Mouse (Mus musculus): ENCODE results near the gene Dgki.

Gene Dgki

GRCm38 (mm10) chr6:37299562-37300390 is at the start of gene Dgki:
TSS of gene Dgki (minus strand) at chr6:37300184.
- peak; percentile 75 for DNase-seq (ENCODE audit: low read depth, low spot score)

GRCm38 (mm10) chr6:37347606-37348005 is 47.6 kb upstream of the Dgki start:
- DNase-seq (ENCODE audit: low read depth, low spot score), result no peak

- no peak for DNase-seq (ENCODE audit: low read depth, low spot score)
Observed at GRCm38 (mm10) chr6:37338055-37338454, 38.1 kb upstream of the Dgki start.

GRCm38 (mm10) chr6:37336831-37337260 is 36.9 kb upstream of the Dgki start:
- no peak for DNase-seq (ENCODE audit: low read depth, low spot score)

- no peak for DNase-seq (ENCODE audit: low read depth, low spot score)
Observed at GRCm38 (mm10) chr6:37336381-37336780, 36.4 kb upstream of the Dgki start.

GRCm38 (mm10) chr6:37332846-37333245 is 32.9 kb upstream of the Dgki start:
- DNase-seq (ENCODE audit: low read depth, low spot score), result no peak

- no peak for DNase-seq (ENCODE audit: low read depth, low spot score)
Observed at GRCm38 (mm10) chr6:37329901-37330864, 30.2 kb upstream of the Dgki start.

GRCm38 (mm10) chr6:37329376-37329775 is 29.4 kb upstream of the Dgki start:
- DNase-seq (ENCODE audit: low read depth, low spot score), result no peak

- DNase-seq (ENCODE audit: low read depth, low spot score), result no peak
Observed at GRCm38 (mm10) chr6:37328671-37329070, 28.7 kb upstream of the Dgki start.

- DNase-seq (ENCODE audit: low read depth, low spot score), result no peak
Observed at GRCm38 (mm10) chr6:37327519-37327918, 27.5 kb upstream of the Dgki start.

GRCm38 (mm10) chr6:37326603-37326955 is 26.6 kb upstream of the Dgki start:
- no peak for DNase-seq (ENCODE audit: low read depth, low spot score)

GRCm38 (mm10) chr6:37325906-37326602 is 26.1 kb upstream of the Dgki start:
- no peak for DNase-seq (ENCODE audit: low read depth, low spot score)

- no peak for DNase-seq (ENCODE audit: low read depth, low spot score)
Observed at GRCm38 (mm10) chr6:37325076-37325475, 25.1 kb upstream of the Dgki start.

- no peak for DNase-seq (ENCODE audit: low read depth, low spot score)
Observed at GRCm38 (mm10) chr6:37322641-37323040, 22.7 kb upstream of the Dgki start.

GRCm38 (mm10) chr6:37322088-37322487 is 22.1 kb upstream of the Dgki start:
- no peak for DNase-seq (ENCODE audit: low read depth, low spot score)

- DNase-seq (ENCODE audit: low read depth, low spot score), result no peak
Observed at GRCm38 (mm10) chr6:37317904-37318303, 17.9 kb upstream of the Dgki start.

GRCm38 (mm10) chr6:37315440-37315839 is 15.5 kb upstream of the Dgki start:
- DNase-seq (ENCODE audit: low read depth, low spot score), result no peak

- DNase-seq (ENCODE audit: low read depth, low spot score), result no peak
Observed at GRCm38 (mm10) chr6:37310601-37311000, 10.6 kb upstream of the Dgki start.

- no peak for DNase-seq (ENCODE audit: low read depth, low spot score)
Observed at GRCm38 (mm10) chr6:37306616-37307015, 6.6 kb upstream of the Dgki start.

GRCm38 (mm10) chr6:37300492-37300891 is 508 bp upstream of the Dgki start:
- DNase-seq (ENCODE audit: low read depth, low spot score), result no peak

- DNase-seq (ENCODE audit: low read depth, low spot score), result no peak
Observed at GRCm38 (mm10) chr6:37298982-37299381, 1.0 kb downstream of the Dgki start.

Measured in brain, embryonic 18.5 days (tissue).